8 mouse cellular contexts compared by ENCODE assay signal in genomic region chr8:85700751-85701351, GRCm38 (mm10). TPM values are rescaled to one million over a fixed set of nuclear protein-coding genes. Genes with fewer than 3 reads are reported as not detected.
DNase-seq lines count a peak whose midpoint lies in the region; ATAC-seq and TF ChIP-seq lines count a peak whose summit lies in the region.

Gene Neto2 (minus strand): TSS chr8:85700924.

- peak within 1 kb of the TSS; percentile 88 for H3K9ac ChIP-seq in forebrain, embryonic 12.5 days
- peak within 1 kb of the TSS; percentile 55 for H3K9ac ChIP-seq in liver, postnatal 0 days (replicated peaks)
- H3K9ac ChIP-seq in neural tube, embryonic 14.5 days (replicated peaks; ENCODE audit: low read depth, low read length): peak within 1 kb of the TSS; percentile 97

- TF ChIP-seq POLR2A in testis, adult 2 months (IDR thresholded peaks at IDR 0.05; ENCODE audit: control insufficient read depth, low read depth, low read length): peak; percentile 82

- peak; percentile 90 for ATAC-seq in forebrain, embryonic 12.5 days (ENCODE audit: low FRiP score)
- peak; percentile 85 for ATAC-seq in liver, postnatal 0 days
- peak; percentile 91 for ATAC-seq in neural tube, embryonic 14.5 days (ENCODE audit: low read depth)

- no peaks in the 10 kb centered on the region for H3K36me3 ChIP-seq in forebrain, embryonic 12.5 days (replicated peaks)
- no peaks in the 10 kb centered on the region for H3K36me3 ChIP-seq in liver, postnatal 0 days (replicated peaks; ENCODE audit: insufficient read depth, low read length)
- H3K36me3 ChIP-seq in neural tube, embryonic 14.5 days (ENCODE audit: control insufficient read depth, insufficient read depth, low read length): no peaks in the 10 kb centered on the region
- no peaks in the 10 kb centered on the region for H3K36me3 ChIP-seq in testis, adult 2 months (ENCODE audit: control insufficient read depth, insufficient read depth, low read length)

- H3K9me3 ChIP-seq in forebrain, embryonic 12.5 days: no peaks in the 10 kb centered on the region
- no peaks in the 10 kb centered on the region for H3K9me3 ChIP-seq in liver, postnatal 0 days (ENCODE audit: low read length)
- no peaks in the 10 kb centered on the region for H3K9me3 ChIP-seq in neural tube, embryonic 14.5 days (ENCODE audit: control insufficient read depth, low read length)

- peaks cover 13% of the 10 kb centered on the region; the same call in 1 of the 2 replicates for H3K27me3 ChIP-seq in forebrain, embryonic 12.5 days
- H3K27me3 ChIP-seq in liver, postnatal 0 days (ENCODE audit: insufficient read depth, low read length): peaks cover 15% of the 10 kb centered on the region
- H3K27me3 ChIP-seq in neural tube, embryonic 14.5 days (ENCODE audit: control insufficient read depth, insufficient read depth, low read length): no peaks in the 10 kb centered on the region
- no peaks in the 10 kb centered on the region for H3K27me3 ChIP-seq in testis, adult 2 months (ENCODE audit: control insufficient read depth, insufficient read depth, low read length)

- peaks cover 5% of the 10 kb centered on the region; the same call in 1 of the 2 replicates for H3K4me1 ChIP-seq in forebrain, embryonic 12.5 days
- H3K4me1 ChIP-seq in liver, postnatal 0 days (ENCODE audit: insufficient read depth): peaks cover 13% of the 10 kb centered on the region
- peaks cover 4% of the 10 kb centered on the region; the same call in 1 of the 2 replicates for H3K4me1 ChIP-seq in neural tube, embryonic 14.5 days (ENCODE audit: control insufficient read depth, insufficient read depth, low read length)
- H3K4me1 ChIP-seq in testis, adult 2 months (ENCODE audit: control insufficient read depth, insufficient read depth, low read length): peaks cover 5% of the 10 kb centered on the region

- TF ChIP-seq EP300 in liver, postnatal 0 days (IDR thresholded peaks at IDR 0.05; ENCODE audit: low read depth): no peak

- 7% methylated on average over 45 of the region's 65 CpGs for WGBS in forebrain, embryonic 12.5 days
- 14% methylated on average over 18 of the region's 65 CpGs for WGBS in liver, postnatal 0 days (ENCODE audit: insufficient replicate concordance)
- WGBS in neural tube, embryonic 14.5 days: 3% methylated on average over 62 of the region's 65 CpGs

- intact Hi-C loops in heart, postnatal 14 days (cut with DNase I): loop anchor here (1.0 to 5.0 kb wide), 3 partner anchors 141 to 884 kb away; partner anchors contain the start of genes Itfg1 and Phkb

- no peak for TF ChIP-seq CTCF in liver, postnatal 0 days (IDR thresholded peaks at IDR 0.05; ENCODE audit: low read depth)
- TF ChIP-seq CTCF in testis, adult 2 months (IDR thresholded peaks at IDR 0.05; ENCODE audit: control insufficient read depth, insufficient read depth, insufficient replicate concordance, low read depth, low read length): no peak

- peak within 1 kb of the TSS; percentile 75 for H3K4me3 ChIP-seq in forebrain, embryonic 12.5 days (replicated peaks)
- H3K4me3 ChIP-seq in liver, postnatal 0 days (ENCODE audit: low read depth, low read length): peak within 1 kb of the TSS; percentile 62
- H3K4me3 ChIP-seq in neural tube, embryonic 14.5 days (ENCODE audit: low read depth, low read length): peak within 1 kb of the TSS; percentile 81
- H3K4me3 ChIP-seq in testis, adult 2 months (ENCODE audit: control insufficient read depth, low read depth, low read length): peak within 1 kb of the TSS; percentile 86

- DNase-seq in CD4-positive helper T cell, adult 2 months (ENCODE audit: low read depth, low spot score): peak; percentile 86
- DNase-seq in c-Kit-positive CD71-positive TER-119-positive erythroid progenitor cells, embryonic 14.5 days (ENCODE audit: low spot score): peak; percentile 37
- peak; percentile 77 to 86 for DNase-seq in heart, postnatal 14 days
- DNase-seq in layer of hippocampus, adult 11-12 months (ENCODE audit: low spot score): peak; percentile 77
- DNase-seq in liver, postnatal 0 days: peak; percentile 73

- H3K4me2 ChIP-seq in forebrain, embryonic 12.5 days: peak within 1 kb of the TSS; percentile 64
- H3K4me2 ChIP-seq in liver, postnatal 0 days (ENCODE audit: low read depth, low read length): peak within 1 kb of the TSS; percentile 99
- peak within 1 kb of the TSS; percentile 55 for H3K4me2 ChIP-seq in neural tube, embryonic 14.5 days (ENCODE audit: low read depth, low read length)

- peak within 1 kb of the TSS; percentile 97 for H3K27ac ChIP-seq in forebrain, embryonic 12.5 days
- H3K27ac ChIP-seq in liver, postnatal 0 days (ENCODE audit: low read depth): no peak within 1 kb of the TSS
- peak within 1 kb of the TSS; percentile 98 for H3K27ac ChIP-seq in neural tube, embryonic 14.5 days (ENCODE audit: low read depth, low read length)
- peak within 1 kb of the TSS; percentile 42 for H3K27ac ChIP-seq in testis, adult 2 months (ENCODE audit: control insufficient read depth, insufficient read depth, low read depth, low read length)

RNA-seq across cellular contexts. Expression of gene Neto2, which starts in this region (rescaled TPM):
- 41.1 and 42.3 TPM in 2 replicates for polyA plus RNA-seq in forebrain, embryonic 12.5 days (2016; fragmentation: Nextera tagmentation; extraction: Ambion mirVana)
- 1 to 10 TPM; 2.4 to 3.0 TPM for total RNA-seq in heart, postnatal 14 days (2021)
- 0.43 and 0.47 TPM in 2 replicates for polyA plus RNA-seq in liver, postnatal 0 days (2015; fragmentation: Nextera tagmentation; extraction: Ambion mirVana)
- polyA plus RNA-seq in neural tube, embryonic 14.5 days (2014; fragmentation: Nextera tagmentation; extraction: Ambion mirVana): 90.2 and 98.5 TPM in 2 replicates
- polyA plus RNA-seq in testis, adult 2 months (2012; rRNA removed): 0.87 and 1.4 TPM in 2 replicates

Comparison
In these comparisons a context has a peak if more than half of its experiments do, and no peak if none do; other contexts are left out.
1. RNA of gene Neto2 (polyA plus RNA-seq): 90.2 to 98.5 TPM in neural tube, embryonic 14.5 days and 41.1 to 42.3 TPM in forebrain, embryonic 12.5 days; 0.87 to 1.4 TPM in testis, adult 2 months and 0.43 to 0.47 TPM in liver, postnatal 0 days; every median in the first group is over 10 times any median in the second.
2. Peak in DNase-seq, ATAC-seq, H3K4me3 ChIP-seq, H3K9ac ChIP-seq and H3K4me2 ChIP-seq in liver, postnatal 0 days; RNA of the gene not detected or under 1 TPM.
3. Peak in every context shown above with its lines, with median percentiles within 50 percentile points of each other: DNase-seq, ATAC-seq, H3K4me2 ChIP-seq, H3K4me3 ChIP-seq and H3K9ac ChIP-seq.